Mouse (Mus musculus): ENCODE data around the gene Gm17428.

GRCm38 (mm10) chr14:54968344-54968743 is 8.4 kb upstream of the Gm17428 start:
- TF ChIP-seq POLR2A (IDR thresholded peaks at IDR 0.05; ENCODE audit: borderline replicate concordance, low read depth, low read length) (no peak), CTCF (IDR thresholded peaks at IDR 0.05; ENCODE audit: low read depth, low read length) (no peak)

All from bone marrow macrophage, adult 2 months (primary cell).